Mouse (Mus musculus) CD8-positive naive resting alpha-beta T cell, adult 2 months (primary cell): ENCODE data around the gene Duox1.
A peak's percentile ranks its signal among the peaks of the same experiment; 100 is the strongest.

ENCODE experiments used
- DNase-seq, 2 experiments: peaks; one replicate each; pipeline ENCODE4 v3.0.0; 2022; ENCODE audit warnings: low read depth in 2 of 2, low spot score in 2 of 2

Duox1 gene

GRCm38 (mm10) chr2:122354191-122354929 is 38.9 kb downstream of the Duox1 start:
- no peak for DNase-seq

DNA sequence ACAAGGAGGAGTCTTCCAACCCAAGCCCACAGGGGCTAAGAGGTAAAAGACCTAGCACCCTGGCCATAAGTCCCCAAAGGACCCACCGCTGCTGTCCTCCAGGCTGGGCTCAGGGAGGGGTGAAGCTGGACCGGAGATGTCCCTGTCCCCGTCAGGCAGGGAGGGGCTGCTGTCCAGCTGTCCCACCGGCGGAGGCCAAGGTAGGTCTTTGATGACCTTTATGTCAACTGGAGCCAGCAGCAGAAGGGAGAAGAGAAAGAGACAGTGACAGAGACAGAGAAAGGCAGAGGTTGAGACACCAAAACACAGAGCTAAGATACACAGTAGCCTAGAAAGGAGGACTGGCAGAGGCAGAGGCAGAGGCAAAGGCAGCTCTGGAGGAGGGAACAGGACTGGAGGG is 39.9 kb downstream of the Duox1 start:
- DNase-seq: no peak

DNA sequence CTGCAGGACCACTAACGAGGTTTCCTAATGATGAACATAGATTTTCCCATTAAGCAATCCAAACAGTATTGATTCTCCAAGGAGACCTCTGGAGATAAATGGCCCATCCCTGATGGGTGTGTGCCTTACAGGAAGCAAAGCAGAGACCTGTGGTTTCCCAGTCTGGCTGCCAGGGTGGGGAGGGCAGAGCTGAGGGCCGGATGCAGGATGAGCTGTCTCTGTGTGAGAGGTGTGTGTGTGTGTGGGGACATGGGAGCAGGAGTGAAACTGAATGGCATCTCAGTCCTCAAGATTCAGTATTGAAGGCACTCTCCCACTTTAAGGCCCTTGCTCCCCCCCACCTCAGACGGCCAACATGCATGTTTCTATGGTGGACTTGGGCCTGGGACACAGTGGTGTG is 40.7 kb downstream of the Duox1 start:
- no peak for DNase-seq

DNA sequence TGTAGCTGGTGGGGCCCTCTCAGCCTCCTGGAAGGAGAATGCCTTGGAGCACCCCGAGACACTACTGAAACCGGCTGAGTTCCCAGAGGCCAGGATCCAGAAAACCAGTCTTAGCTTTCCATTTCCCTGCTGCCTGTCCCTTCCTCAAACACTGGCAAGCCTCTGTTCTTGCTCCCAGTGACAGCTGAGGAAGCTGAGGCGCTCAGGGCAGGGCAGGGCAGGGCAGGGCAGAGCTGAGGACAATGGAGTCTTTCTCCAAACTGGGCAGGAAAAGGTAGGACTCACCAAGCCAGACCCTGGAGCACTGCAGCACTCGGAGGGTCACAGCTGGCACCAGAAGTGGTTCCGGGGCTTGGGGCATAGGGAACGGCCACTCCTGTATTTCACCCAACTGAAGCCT is 44.8 kb downstream of the Duox1 start:
- DNase-seq: no peak

- DNase-seq: no peak
These were observed 45.7 kb downstream of the Duox1 start for GRCm38 (mm10) chr2:122361181-122361580.

DNA sequence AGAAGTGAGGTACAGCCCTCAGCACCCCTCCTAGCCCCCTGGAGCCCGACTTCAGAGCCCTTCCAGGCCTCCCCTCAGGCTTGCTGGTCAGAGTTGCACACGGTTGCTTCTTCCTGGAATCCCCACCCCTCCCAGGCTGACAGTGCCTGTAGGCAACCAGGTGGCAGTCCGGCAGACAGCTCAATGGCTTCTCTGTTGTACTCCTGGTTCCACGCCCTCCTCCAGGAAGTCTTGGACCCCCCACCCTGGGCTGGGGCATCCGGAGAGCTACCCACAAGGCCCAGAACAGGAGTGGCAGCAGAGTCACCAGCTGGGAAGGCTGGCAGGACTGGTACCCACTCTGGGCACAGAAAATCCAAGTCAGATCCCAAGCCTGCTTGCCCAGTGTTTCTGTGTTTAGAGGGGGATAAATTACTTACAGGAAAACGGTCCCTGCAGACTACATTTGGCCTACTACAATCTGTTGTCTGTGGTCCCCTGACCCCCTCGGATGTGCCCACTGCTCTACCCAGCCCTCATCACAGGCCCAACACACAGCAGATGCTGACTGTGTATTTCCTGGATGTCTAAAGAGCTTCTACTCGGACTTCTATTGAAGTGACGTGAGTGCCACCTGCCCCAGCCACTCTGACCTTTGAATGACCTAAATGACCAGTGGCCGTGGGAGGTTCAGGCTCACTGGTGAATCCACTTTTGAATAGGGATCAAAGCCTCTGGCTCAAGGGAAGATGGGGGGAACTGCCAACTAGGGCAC is 46.6 kb downstream of the Duox1 start:
- no peak for DNase-seq

- DNase-seq: no peak
These were observed 47.4 kb downstream of the Duox1 start for GRCm38 (mm10) chr2:122362622-122363523.

DNA sequence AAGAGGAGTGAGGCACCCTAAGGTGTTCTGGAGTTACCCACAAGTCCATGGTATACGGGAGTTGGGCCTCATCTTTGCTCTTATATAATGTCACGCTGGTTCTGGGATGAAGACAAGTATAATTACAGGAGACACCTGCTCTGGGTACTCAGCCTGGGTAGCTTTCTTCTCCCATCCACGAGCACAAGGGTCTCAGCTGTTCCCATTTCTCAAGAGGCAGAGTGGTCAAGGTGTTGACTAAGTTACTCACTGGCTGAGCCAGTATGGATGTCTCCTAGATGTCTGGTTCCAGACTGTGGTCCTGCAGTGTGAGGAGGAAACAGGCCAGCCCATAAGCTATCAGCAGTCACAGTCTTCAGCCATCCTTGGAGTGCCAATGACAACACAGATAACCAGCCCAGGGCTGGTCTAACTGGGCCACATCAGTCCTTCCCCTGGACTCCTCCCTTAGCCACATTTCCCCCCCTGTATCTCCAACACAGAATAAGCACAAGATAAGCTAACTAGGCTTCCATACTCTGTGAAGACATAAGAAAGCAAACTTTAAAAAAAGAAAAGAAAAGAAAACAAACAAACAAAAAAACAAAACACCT is 49.0 kb downstream of the Duox1 start:
- DNase-seq: no peak

- no peak for DNase-seq
These were observed 49.9 kb downstream of the Duox1 start for GRCm38 (mm10) chr2:122365244-122365866.

DNA sequence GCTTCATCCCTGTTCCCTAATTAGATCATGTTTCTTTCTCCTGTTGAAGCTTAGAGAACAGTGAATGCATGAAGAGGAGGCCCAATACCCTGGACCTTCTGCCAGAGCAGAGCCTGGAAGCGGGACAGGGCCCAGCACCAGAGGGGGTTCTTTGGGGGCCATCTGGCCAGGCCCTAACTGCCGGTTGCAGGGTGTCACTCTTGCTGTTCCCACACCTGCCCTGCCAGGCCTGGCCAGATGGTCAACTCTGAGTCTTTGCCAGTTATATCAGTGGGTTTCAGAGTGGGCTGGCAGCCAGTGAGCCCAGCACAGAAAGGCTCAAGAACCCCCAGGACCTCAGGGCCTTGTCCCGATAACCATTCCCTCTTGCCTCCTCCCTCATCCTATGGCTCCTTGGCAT is 50.6 kb downstream of the Duox1 start:
- DNase-seq: no peak

- no peak for DNase-seq
These were observed 51.2 kb downstream of the Duox1 start for GRCm38 (mm10) chr2:122366706-122367105.

GRCm38 (mm10) chr2:122367181-122367580 is 51.7 kb downstream of the Duox1 start:
- no peak for DNase-seq

DNA sequence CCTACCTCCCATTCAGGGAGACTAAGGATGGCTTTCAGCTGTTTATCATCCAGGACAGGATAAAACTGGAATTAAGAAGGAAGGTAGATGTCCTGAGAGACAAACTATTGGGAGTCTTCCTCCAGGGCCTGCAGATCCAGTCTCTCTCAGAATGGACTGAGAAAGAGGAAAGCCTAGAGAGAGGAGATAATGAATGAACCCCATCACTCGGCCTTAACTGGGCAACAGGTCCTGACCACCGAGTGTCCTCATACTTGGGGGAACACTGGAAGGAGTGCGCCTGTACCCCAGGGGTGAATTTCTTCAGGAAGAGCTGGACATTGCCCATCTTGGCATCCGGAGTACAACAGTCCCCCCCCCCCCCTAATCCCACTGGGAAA is 52.2 kb downstream of the Duox1 start:
- no peak for DNase-seq

GRCm38 (mm10) chr2:122368081-122368971 is 52.9 kb downstream of the Duox1 start:
- DNase-seq: no peak

DNA sequence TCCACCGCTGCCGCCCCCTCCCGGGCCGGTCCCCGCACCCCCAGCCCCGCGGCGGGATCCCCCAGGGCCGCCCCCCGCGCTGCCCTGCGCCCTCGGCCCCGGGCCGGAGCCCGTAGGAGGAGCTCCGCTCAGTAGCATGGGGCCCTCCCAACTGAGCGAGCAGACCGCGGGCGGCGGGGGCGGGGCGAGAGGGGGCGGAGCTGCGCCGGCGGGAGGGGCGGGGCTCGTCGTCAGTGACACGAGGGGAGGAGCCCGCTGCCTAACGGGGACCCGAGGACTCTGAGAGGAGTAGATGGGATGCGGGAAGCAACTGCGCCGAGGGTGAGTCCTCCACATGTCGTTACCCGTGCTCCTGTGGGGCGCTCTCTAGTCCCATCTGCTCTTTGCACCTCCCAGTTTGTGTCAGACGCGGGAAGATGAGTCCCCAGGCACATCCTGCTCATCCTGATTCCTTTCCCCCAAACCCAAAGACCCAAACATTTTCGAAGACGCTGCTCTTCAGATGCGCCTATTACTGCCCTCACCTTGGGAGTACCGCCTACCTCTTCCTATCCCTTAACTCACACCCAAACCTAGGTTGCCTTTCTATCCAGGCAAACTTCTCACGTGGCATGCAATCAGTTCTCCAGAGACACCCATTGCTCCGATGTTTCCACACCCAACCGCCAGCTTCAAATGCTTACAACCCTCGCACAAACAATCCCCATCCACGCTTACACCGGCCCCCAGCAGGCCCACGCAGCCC is 53.7 kb downstream of the Duox1 start, which contains the start of gene Shf:
Shf (minus strand) TSS at position 168 of the 745 bp plus-strand sequence.
- peak; percentile 80 to 82 for DNase-seq

DNA sequence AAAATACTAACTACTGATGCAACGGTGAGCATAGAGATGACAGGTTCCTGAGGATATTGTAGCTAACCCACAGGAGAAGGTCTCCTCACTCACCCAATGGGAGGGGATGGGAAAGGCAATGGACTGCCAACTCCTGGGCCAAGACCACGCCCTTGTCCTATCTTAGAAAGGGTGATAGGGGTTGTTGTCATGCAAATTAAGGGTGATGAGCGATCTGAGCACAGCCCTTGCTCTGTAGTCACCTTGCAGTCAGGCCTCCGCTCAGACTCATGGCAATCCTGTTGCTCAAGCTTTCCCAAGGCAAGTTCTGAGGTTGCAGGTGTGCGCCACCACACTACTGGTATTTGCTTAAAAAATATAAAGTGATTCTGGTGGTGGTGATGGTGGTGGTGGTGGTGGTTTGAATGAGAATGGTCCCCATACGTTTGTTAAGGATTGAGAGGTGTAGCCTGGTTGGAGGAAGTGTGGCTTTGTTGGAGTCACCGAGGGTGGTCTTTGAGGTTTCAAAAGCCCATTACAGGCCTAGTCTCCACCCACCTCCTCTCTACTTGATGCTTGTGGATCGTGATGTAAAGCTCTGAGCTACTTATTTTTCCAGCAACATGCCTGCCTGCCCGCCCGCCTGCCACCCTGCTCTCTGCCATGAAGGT is 54.8 kb downstream of the Duox1 start:
- no peak for DNase-seq

DNA sequence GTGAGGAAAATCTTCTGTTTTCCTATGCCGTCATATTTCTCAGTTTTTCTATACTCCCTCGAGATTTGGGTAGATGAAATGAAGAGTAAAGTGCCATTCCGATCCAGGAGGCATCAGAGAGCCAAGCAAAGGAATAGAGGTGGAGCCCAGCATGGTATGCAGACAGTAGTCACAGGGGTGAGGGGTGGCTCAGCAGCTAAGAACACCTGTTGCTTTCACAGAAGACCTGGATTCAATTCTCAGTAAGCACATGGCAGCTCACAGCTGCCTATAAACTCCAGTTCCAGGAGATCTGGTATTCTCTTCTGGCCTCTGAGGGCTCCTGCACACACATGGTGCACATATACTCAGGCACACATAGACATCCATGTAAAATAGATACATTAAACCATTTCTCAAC is 56.6 kb downstream of the Duox1 start:
- DNase-seq: no peak

DNA sequence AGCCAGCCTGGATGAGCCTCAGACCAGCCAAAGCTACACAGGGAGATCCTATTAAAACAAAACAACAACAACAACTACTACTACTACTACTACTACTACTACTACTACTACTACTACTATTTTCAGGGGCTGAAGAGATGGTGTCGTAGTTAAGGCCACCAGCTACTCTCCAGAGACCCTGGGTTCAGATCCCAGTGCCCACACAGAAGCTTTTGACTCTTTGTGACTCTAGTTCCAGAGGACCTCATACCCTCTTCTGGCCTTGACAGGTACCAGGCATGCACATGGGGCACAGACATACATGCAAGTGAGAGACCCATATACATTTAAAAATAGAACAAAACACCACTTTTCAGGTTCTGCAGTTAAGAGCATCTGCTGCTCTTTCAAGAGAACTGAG is 57.1 kb downstream of the Duox1 start:
- DNase-seq: no peak

DNA sequence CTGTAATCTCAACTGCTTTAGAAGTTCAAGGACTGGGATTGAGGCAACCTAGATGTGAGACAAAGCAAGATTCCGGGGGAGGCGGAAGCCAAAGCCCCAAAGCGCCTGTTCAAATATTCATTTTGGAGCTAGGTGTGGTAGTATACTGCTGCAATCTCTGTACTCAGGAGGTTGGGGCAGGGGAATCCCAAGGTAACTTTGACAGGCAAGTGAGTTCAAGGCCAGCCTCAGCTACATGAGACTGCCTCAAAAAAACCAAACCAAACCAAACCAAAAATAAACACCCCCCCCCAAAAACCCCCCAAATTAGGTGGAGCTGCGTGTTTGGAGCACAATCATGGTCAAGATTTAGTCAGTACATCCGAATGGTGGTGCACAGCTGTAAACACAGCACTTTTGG is 58.5 kb downstream of the Duox1 start:
- DNase-seq: no peak
